Mouse (Mus musculus) inflammation-experienced regulatory T-cells, adult 6 months (primary cell): ENCODE measurements around the gene Hoxd11. TPM values are rescaled to one million over a fixed set of nuclear protein-coding genes. Genes with fewer than 3 reads are reported as not detected.

Experiments
- ATAC-seq: one replicate; pipeline ENCODE4 v1.8.0; 2017
- polyA plus RNA-seq, 3 experiments: library from polyadenylated mRNA; unstranded; fragments of 100-300 nt; shearing (Covaris generic); gene quantifications; one replicate each; pipeline ENCODE4 v1.2.1; 2017

Hoxd11 gene
- polyA plus RNA-seq, 3 experiments from 2014 or later, result 0.11 TPM; not detected in 2

GRCm38 (mm10) chr2:74681594-74682531, 2.5 kb downstream of the Hoxd11 start:
- no peak for ATAC-seq

- no peak for ATAC-seq
These were observed 3.4 kb downstream of the Hoxd11 start for GRCm38 (mm10) chr2:74682796-74683195.

GRCm38 (mm10) chr2:74683471-74683951, 4.2 kb downstream of the Hoxd11 start:
- ATAC-seq, result no peak

GRCm38 (mm10) chr2:74684106-74684505, 4.7 kb downstream of the Hoxd11 start:
- no peak for ATAC-seq

GRCm38 (mm10) chr2:74685059-74685603, 5.8 kb downstream of the Hoxd11 start:
- no peak for ATAC-seq

GRCm38 (mm10) chr2:74686301-74686987, 7.1 kb downstream of the Hoxd11 start:
- ATAC-seq, result peak; percentile 42

- no peak for ATAC-seq
These were observed 7.8 kb downstream of the Hoxd11 start for GRCm38 (mm10) chr2:74686988-74687697.

- no peak for ATAC-seq
These were observed 8.6 kb downstream of the Hoxd11 start for GRCm38 (mm10) chr2:74687698-74688555.

- ATAC-seq, result no peak
These were observed 9.6 kb downstream of the Hoxd11 start for GRCm38 (mm10) chr2:74688795-74689573.

- no peak for ATAC-seq
These were observed 10.4 kb downstream of the Hoxd11 start for GRCm38 (mm10) chr2:74689574-74690337.

GRCm38 (mm10) chr2:74690338-74690716, 11.0 kb downstream of the Hoxd11 start:
- no peak for ATAC-seq

GRCm38 (mm10) chr2:74691022-74691951, 11.9 kb downstream of the Hoxd11 start, which contains the start of gene Hoxd10:
Gene Hoxd10 (plus strand): TSS chr2:74691924.
- ATAC-seq, result no peak

- ATAC-seq, result no peak
These were observed 12.8 kb downstream of the Hoxd11 start for GRCm38 (mm10) chr2:74691995-74692807.

GRCm38 (mm10) chr2:74692808-74693431, 13.6 kb downstream of the Hoxd11 start:
- no peak for ATAC-seq

GRCm38 (mm10) chr2:74693432-74693827, 14.1 kb downstream of the Hoxd11 start:
- ATAC-seq, result no peak

GRCm38 (mm10) chr2:74694066-74694465, 14.7 kb downstream of the Hoxd11 start:
- no peak for ATAC-seq

- ATAC-seq, result no peak
These were observed 16.0 kb downstream of the Hoxd11 start for GRCm38 (mm10) chr2:74695383-74695782.
